Mouse (Mus musculus) layer of hippocampus, postnatal 10 days (tissue): ENCODE results near the gene Fabp1. TPM values are rescaled to one million over a fixed set of nuclear protein-coding genes. Genes with fewer than 3 reads are reported as not detected.

ENCODE experiments used
- DNase-seq, 2 experiments: peaks; one replicate each; pipeline ENCODE4 v3.0.0; 2021; ENCODE audit warnings: low spot score in 2 of 2
- total RNA-seq, 2 experiments: library from RNA; stranded (reverse); gene quantifications; 2 replicates each; pipeline ENCODE4 v1.2.3; 2021

The Fabp1 gene
- total RNA-seq, 2 experiments from 2014 or later = not detected

DNA sequence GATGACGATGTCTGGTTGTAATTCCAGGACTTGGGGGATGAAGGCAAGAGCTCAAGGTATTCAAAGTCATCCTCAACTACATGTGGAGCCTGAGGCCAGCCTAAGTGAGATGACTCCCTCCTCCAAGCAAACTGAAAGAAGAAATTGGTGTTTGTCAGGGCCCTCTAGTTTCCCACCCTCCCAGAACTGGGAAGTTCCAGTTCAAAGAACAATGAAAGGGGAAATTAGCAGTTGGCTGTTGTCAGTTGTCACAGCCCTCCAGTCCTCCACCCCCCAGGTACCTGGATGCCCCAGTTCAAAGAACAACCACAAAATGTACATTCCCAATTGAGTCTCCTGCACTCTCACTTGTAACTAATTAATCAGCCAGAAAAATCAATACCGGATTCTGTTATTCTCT, 9.1 kb downstream of the Fabp1 start:
- no peak for DNase-seq

- DNase-seq = no peak
Observed at GRCm38 (mm10) chr6:71211917-71212316, 12.3 kb downstream of the Fabp1 start.

- DNase-seq = no peak
Observed at GRCm38 (mm10) chr6:71212471-71212870, 12.8 kb downstream of the Fabp1 start.

- DNase-seq = no peak
Observed at GRCm38 (mm10) chr6:71221501-71221900, 21.9 kb downstream of the Fabp1 start.

- DNase-seq = no peak
Observed at GRCm38 (mm10) chr6:71224184-71224943, 24.7 kb downstream of the Fabp1 start.

GRCm38 (mm10) chr6:71226544-71226943, 26.9 kb downstream of the Fabp1 start:
- no peak for DNase-seq

- no peak for DNase-seq
Observed at GRCm38 (mm10) chr6:71227157-71227770, 27.6 kb downstream of the Fabp1 start.

DNA sequence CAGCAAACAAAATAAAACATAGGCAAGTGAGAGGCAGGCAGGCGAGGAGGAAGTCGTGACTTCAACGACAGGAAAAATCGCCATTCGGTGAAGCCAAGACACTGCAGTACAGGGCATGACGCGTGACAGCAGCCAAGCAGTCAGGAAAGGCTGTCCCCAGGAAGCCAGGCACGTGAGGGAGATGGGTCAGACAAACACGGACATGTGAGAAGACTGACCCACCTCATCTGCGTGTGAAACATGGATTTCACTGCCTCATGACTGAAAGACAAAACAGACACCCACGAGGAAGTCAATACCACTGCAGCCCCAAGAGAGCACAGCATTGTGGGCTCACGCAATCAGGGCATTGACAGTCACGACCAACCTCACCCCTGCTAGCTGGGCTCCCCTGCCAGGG, 35.5 kb downstream of the Fabp1 start:
- no peak for DNase-seq

DNA sequence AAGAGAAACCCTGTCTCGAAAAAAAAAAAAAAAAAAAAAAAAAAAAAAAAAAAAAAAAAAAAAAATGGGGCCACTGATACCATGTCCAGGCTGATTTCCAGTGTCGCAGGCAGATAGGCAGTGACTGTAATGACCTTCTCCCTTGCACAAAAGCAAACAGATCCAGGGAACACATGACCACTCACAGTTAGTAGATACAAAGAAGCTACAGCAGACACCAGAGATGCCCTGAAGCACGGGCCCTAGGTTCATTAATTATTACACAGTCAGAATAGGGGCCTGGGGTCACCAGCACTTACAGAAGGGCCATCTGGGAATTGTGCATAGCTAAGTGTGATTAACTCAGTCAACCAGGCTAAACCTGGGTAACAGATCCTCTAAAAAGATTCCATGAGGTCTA, 36.3 kb downstream of the Fabp1 start:
- no peak for DNase-seq

DNA sequence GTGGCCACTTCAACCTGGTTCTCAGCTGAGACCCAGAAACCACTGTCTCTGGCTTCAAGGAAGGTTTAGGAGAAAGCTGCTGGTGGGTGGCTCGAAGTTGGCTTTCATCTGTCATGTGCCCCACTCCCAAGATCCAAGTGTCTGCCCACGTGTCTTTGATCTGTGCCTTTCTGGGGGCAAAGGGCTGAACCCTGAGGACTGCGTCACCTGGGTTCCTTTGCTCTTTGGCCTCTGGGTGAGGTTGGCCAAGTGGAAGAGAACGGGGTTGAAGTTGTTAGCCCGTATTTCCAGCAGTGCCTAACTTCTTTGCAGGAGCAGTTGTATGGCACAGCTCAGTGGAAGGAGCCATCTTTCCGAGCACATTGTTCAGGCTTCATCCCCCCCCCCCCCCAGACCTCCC, 36.9 kb downstream of the Fabp1 start:
- DNase-seq = no peak

- DNase-seq = no peak
Observed at GRCm38 (mm10) chr6:71237031-71237431, 37.4 kb downstream of the Fabp1 start.

- no peak for DNase-seq
Observed at GRCm38 (mm10) chr6:71239069-71239750, 39.6 kb downstream of the Fabp1 start.

- DNase-seq = no peak
Observed at GRCm38 (mm10) chr6:71240831-71241230, 41.2 kb downstream of the Fabp1 start.

DNA sequence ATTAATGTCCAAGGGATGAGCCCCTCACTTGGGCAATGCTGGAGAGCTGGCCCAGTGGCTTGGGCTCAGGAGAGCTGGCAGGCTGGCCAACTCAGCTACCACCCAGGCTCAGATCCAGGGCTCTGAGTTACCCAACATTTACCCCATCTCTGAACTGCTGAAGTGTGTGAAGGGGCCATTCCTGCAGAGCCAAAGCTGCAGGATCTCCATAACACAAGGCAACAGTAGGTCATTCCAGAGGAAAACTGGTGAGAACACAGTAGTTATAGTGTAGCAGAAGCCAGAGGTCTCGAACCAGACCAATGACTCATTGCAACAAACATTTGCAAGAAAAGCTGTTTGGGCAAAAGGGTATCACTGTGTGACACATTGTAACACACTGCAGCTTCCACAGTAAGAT, 43.2 kb downstream of the Fabp1 start:
- DNase-seq = no peak

DNA sequence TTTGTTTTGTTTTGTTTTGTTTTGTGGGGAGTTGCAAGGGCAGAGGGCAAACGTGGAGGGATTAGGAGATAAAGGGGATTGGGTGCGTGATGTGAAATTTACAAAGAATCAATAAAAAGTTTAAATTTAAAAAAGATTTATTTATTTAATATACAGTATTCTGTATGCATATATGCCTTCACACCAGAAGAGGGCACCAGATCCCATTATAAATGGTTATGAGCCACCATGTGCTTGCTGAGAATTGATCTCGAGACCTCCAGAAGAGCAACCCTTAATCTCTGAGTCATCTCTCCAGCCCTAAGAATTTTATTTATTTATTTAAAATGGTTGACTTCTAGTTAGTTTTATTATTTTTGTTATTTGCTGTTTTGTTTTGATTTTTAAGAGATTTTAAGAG, 43.6 kb downstream of the Fabp1 start:
- no peak for DNase-seq

DNA sequence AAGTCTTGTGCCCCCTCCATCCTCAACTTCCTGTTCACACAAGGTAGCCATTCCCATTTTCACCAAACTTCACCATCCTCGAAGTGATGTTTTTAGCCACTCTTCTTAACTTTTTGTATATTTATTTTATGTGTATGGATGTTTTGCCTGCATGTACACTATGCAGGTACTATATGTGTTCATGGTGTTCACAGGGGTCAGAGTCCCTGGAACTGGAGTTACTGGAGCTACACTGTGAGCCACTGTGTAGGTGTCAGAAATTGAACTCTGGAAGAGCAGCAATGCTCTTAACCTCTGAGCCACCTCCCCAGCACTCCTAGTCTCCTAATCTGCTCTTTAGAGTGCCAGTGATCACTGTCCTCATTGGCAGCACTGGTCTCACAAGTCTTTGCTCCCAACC, 48.8 kb downstream of the Fabp1 start:
- DNase-seq = no peak

GRCm38 (mm10) chr6:71249615-71250014, 50.0 kb downstream of the Fabp1 start:
- DNase-seq = no peak

GRCm38 (mm10) chr6:71250951-71251350, 51.3 kb downstream of the Fabp1 start:
- DNase-seq = no peak

- no peak for DNase-seq
Observed at GRCm38 (mm10) chr6:71254456-71254855, 54.8 kb downstream of the Fabp1 start.
